Mouse (Mus musculus) kidney, postnatal 0 days (tissue): ENCODE results near the gene Fgfr2. TPM values are rescaled to one million over a fixed set of nuclear protein-coding genes. Genes with fewer than 3 reads are reported as not detected.

ENCODE experiments used
- ATAC-seq: fragments of 200-750 bp; cut with Nextera tagmentation; replicated peaks from 2 replicates; pipeline ENCODE4 v1.8.0; 2017; ENCODE audit warnings: low read depth, moderate number of reproducible peaks, moderate TSS enrichment, moderate library complexity; ENCODE audit not compliant: low FRiP score
- DNase-seq: peaks from one replicate; pipeline ENCODE4 v3.0.0-alpha.2; 2016; ENCODE audit warnings: low spot score
- H3K27ac ChIP-seq: fragments of 300-500 bp; sonication (generic); 2 replicates; pipeline ENCODE4 v1.5.1; 2014; ENCODE audit warnings: mild to moderate bottlenecking
- H3K27me3 ChIP-seq: fragments of 300-500 bp; sonication (generic); 2 replicates; pipeline ENCODE4 v1.6.1; 2014; ENCODE audit warnings: low read length, mixed read lengths; ENCODE audit not compliant: insufficient read depth
- H3K36me3 ChIP-seq: fragments of 300-500 bp; sonication (generic); 2 replicates; pipeline ENCODE4 v1.6.1; 2014; ENCODE audit warnings: low read length, mixed read lengths; ENCODE audit not compliant: insufficient read depth
- H3K4me1 ChIP-seq: fragments of 300-500 bp; sonication (generic); replicated peaks from 2 replicates; pipeline ENCODE4 v1.6.1; 2014; ENCODE audit warnings: antibody characterized with exemption, low read length, mixed read lengths; ENCODE audit not compliant: insufficient read depth
- H3K4me2 ChIP-seq: fragments of 300-500 bp; sonication (generic); 2 replicates; pipeline ENCODE4 v1.6.1; 2014; ENCODE audit warnings: mild to moderate bottlenecking, low read length, moderate library complexity, mixed read lengths
- H3K4me3 ChIP-seq: fragments of 300-500 bp; sonication (generic); replicated peaks from 2 replicates; pipeline ENCODE4 v1.5.1; 2014; ENCODE audit warnings: low read depth, low read length
- H3K9ac ChIP-seq: fragments of 300-500 bp; sonication (generic); 2 replicates; pipeline ENCODE4 v1.6.1; 2014; ENCODE audit warnings: low read depth, low read length
- H3K9me3 ChIP-seq: fragments of 300-500 bp; sonication (generic); replicated peaks from 2 replicates; pipeline ENCODE4 v1.6.1; 2016; ENCODE audit warnings: low read length, inconsistent platforms, mixed read lengths
- CTCF ChIP-seq: IDR thresholded peaks from 2 replicates; pipeline ENCODE4 v1.5.1; 2016; ENCODE audit warnings: antibody characterized with exemption, low read depth, mild to moderate bottlenecking, moderate library complexity
- WGBS: fragments of 180-500 bp; shearing (Covaris S2); extraction: QIAGEN DNeasy Blood & Tissue Kit; methylation state at CpG from one replicate; pipeline ENCODE4 v1.1.7; 2014; 5-methylcytosine and 5-hydroxymethylcytosine counted together
- polyA plus RNA-seq: library from polyadenylated mRNA; unstranded; fragments of >200 nt; fragmentation: Nextera tagmentation; extraction: Ambion mirVana; gene quantifications from 2 replicates; pipeline ENCODE4 v1.2.1, GENCODE M21; 2015

Gene Fgfr2
- polyA plus RNA-seq, 1 experiment from 2014 or later, result 79.8 TPM

DNA sequence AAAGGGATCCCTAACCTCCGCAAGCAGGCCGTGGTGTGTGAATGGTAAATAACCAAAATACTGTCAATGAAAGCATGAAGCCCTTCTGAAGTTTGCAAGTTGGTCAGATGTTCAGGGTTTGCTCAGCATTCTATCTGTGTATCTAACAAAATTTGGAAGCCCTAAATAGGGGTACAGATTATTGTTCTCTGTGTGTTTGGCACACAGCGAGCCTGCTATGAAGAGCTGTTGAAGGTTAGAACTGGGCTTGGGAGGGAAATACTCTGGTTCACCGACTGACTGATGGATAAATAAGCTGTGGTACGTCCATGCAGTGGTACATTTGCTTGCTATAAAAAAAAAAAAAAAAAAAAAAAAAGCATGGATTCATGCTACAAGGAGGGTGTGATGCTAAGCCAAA, 1651.6 kb downstream of the Fgfr2 start:
- WGBS, result 93% methylated on average over 5 of the region's 5 CpGs

DNA sequence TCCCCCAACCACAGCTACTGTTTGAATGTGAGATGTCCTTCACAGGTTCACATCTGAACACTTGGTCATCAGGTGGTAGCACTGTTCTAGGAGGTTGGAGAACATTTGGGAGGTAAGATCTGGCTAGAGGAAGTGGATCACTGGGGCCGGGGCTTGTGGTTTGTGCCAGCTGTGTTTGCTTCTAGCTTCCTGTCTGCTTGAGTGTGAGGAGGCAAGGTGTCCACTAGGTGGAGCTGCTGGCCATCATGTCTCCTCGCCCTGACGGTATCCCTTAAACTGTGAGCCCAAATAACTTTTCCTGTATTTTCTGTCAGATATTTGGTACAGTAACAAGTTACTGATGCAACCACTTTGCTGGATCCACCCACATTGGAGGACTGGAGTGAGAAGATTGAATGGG, 1653.6 kb downstream of the Fgfr2 start:
- 84% methylated on average over 3 of the region's 3 CpGs for WGBS
- Histone ChIP-seq H3K9ac (no peak overlapping the region), H3K36me3 (no peaks in the 10 kb centered on the region), H3K4me2 (no peak overlapping the region), H3K27ac (no peak overlapping the region), H3K4me1 (no peaks in the 10 kb centered on the region), H3K9me3 (no peaks in the 10 kb centered on the region), H3K4me3 (no peak overlapping the region), H3K27me3 (no peaks in the 10 kb centered on the region)
- DNase-seq (no peak), ATAC-seq (no peak)
- TF ChIP-seq CTCF, result peak; percentile 44; the same call in 1 of the 2 replicates

More for the DNA sequence above, 1651.6 kb downstream of the Fgfr2 start:
- Histone ChIP-seq H3K9me3 (no peaks in the 10 kb centered on the region), H3K4me3 (no peak overlapping the region), H3K27ac (no peak overlapping the region), H3K9ac (no peak overlapping the region), H3K4me2 (no peak overlapping the region), H3K4me1 (no peaks in the 10 kb centered on the region), H3K36me3 (no peaks in the 10 kb centered on the region), H3K27me3 (no peaks in the 10 kb centered on the region)
- DNase-seq, result no peak
- ATAC-seq, result no peak
- TF ChIP-seq CTCF, result no peak

DNA sequence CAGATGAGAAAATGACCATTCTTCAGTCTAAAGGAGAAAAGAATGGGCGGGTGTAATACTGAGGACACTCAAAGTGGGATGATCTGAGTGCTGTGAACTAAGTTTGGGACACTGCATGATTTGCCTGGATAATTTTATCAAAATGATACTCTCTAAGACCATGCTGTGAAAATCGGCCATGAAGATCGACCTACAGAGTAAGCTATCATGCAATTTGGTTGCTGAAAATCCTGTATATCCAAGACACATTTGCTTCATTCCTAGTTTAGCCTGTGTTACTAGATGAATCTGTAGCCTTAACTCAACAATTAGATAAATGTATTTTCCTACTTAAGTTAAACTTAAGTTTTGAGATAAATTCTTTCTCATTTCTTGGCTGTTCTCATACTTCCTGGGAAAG, 1655.8 kb downstream of the Fgfr2 start:
- ATAC-seq, result no peak
- Histone ChIP-seq H3K4me3 (no peak overlapping the region), H3K4me1 (no peaks in the 10 kb centered on the region)

DNA sequence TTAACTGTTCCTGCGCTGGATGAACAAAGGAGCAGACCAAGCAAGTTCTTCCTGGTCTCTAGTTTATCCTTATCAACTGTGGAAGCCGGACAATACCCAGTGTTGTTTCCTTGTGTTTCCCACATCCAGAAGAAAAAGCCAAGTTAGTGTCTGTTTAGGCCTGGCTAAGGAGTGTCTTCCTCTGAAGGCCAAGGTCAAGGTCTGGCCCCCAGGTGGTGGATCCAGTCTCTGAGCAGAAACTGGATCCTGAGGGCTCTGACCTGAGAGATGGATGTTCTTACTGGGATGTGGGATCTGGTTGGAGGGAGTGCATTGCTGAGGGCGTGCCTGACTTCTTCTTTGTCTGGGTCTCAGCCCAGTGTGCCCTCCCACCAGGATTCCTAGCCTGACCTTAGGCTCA, 1657.4 kb downstream of the Fgfr2 start:
- no peak overlapping the region for H3K4me3 ChIP-seq
- no peak overlapping the region for H3K27ac ChIP-seq
- no peaks in the 10 kb centered on the region for H3K9me3 ChIP-seq
- no peak overlapping the region for H3K4me2 ChIP-seq
- no peaks in the 10 kb centered on the region for H3K27me3 ChIP-seq
- H3K36me3 ChIP-seq, result no peaks in the 10 kb centered on the region
- DNase-seq, result no peak
- H3K4me1 ChIP-seq, result no peaks in the 10 kb centered on the region
- ATAC-seq, result no peak
- H3K9ac ChIP-seq, result no peak overlapping the region
- TF ChIP-seq CTCF, result no peak
- WGBS, result 66% methylated on average over 3 of the region's 3 CpGs

More for the DNA sequence above, 1655.8 kb downstream of the Fgfr2 start:
- no peak overlapping the region for H3K27ac ChIP-seq
- H3K4me2 ChIP-seq, result no peak overlapping the region
- no peaks in the 10 kb centered on the region for H3K27me3 ChIP-seq
- no peaks in the 10 kb centered on the region for H3K9me3 ChIP-seq
- H3K36me3 ChIP-seq, result no peaks in the 10 kb centered on the region
- 91% methylated on average over 3 of the region's 3 CpGs for WGBS
- DNase-seq, result no peak
- no peak overlapping the region for H3K9ac ChIP-seq
- TF ChIP-seq CTCF, result no peak

DNA sequence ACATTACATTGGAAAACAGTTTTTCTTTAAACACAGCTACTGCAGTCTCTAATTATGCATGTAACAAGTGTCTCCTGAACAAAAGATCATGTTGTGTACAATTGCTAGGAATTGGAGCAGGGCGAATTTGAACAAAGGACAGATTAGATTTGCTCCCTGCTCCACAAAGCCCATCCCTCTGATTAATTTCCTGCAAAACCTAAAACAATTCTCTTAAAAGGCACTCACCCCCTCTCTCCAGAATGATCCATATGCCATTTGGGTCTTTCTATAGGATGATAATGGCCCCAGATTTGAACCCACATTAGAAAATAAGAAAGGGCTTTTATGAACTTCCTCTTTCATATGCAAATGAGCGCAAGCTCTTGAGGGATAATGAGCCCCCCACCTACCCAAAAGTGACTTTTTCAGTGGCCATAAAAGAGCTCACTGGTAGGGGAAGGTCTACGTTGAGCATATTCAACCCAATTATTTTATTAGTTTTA, 1658.0 kb downstream of the Fgfr2 start:
- no peak for DNase-seq
- TF ChIP-seq CTCF, result no peak
- 64% methylated on average over 3 of the region's 3 CpGs for WGBS

DNA sequence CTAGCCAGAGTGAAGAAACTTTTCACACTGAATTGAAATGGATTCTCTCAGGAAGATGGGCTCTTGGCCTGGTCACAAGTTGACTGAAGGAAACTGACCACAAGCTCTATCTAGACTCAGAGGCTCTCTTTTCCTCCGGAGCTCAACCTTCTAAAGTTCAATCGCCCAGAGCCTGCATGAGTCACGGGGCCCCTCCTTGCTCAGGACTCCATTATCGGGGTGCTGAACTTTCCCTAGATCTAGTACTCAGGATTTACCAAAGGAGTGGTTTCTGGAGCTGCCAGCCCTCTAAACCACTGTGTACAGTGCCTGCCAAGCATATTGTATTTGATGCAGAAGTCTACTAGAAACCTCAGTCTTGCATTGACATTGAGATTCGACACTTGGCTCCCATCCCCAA, 1666.4 kb downstream of the Fgfr2 start:
- Histone ChIP-seq H3K4me3 (no peak overlapping the region), H3K9me3 (no peaks in the 10 kb centered on the region), H3K9ac (no peak overlapping the region), H3K27ac (no peak overlapping the region), H3K4me1 (no peaks in the 10 kb centered on the region), H3K36me3 (no peaks in the 10 kb centered on the region), H3K27me3 (no peaks in the 10 kb centered on the region), H3K4me2 (no peak overlapping the region)
- TF ChIP-seq CTCF, result no peak
- WGBS, result 85% methylated on average over 5 of the region's 5 CpGs
- ATAC-seq, result no peak
- no peak for DNase-seq

More for the DNA sequence above, 1658.0 kb downstream of the Fgfr2 start:
- no peaks in the 10 kb centered on the region for H3K9me3 ChIP-seq
- no peak for ATAC-seq
- no peak overlapping the region for H3K4me2 ChIP-seq
- H3K9ac ChIP-seq, result no peak overlapping the region
- no peak overlapping the region for H3K27ac ChIP-seq
- no peaks in the 10 kb centered on the region for H3K36me3 ChIP-seq
- no peak overlapping the region for H3K4me3 ChIP-seq
- no peaks in the 10 kb centered on the region for H3K4me1 ChIP-seq
- H3K27me3 ChIP-seq, result no peaks in the 10 kb centered on the region

DNA sequence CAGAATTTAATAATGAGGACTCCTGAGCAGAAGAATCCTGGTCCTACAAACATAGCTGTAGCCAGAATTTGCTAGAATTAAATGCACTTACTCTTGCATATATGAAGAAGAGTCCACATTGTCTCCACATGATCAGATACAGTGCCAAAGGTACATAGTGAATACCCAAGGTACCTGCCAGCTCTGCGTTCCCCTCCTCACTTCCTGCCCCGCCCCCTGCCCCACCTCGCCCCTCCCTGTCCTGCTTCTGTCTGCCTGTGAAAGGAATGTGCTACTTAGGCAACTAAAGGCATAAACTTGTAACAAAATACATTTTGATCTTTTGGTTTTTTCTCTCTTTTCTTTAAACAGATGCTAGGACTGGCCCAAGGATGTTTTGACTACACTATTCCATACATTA, 1686.1 kb downstream of the Fgfr2 start:
- no peaks in the 10 kb centered on the region for H3K27me3 ChIP-seq
- DNase-seq (no peak), ATAC-seq (no peak)
- H3K27ac ChIP-seq, result no peak overlapping the region
- TF ChIP-seq CTCF, result no peak
- H3K9me3 ChIP-seq, result no peaks in the 10 kb centered on the region
- no peaks in the 10 kb centered on the region for H3K4me1 ChIP-seq
- no peak overlapping the region for H3K4me3 ChIP-seq
- WGBS, result 56% methylated on average over 3 of the region's 3 CpGs
- no peak overlapping the region for H3K4me2 ChIP-seq
- 0 out of 2 replicates have a peak, but pooled peaks cover 7% of the 10 kb centered on the region for H3K36me3 ChIP-seq
- H3K9ac ChIP-seq, result no peak overlapping the region
